Mouse (Mus musculus) hindbrain, embryonic 10.5 days (tissue): ENCODE results near the gene Tspan18. TPM values are rescaled to one million over a fixed set of nuclear protein-coding genes. Genes with fewer than 3 reads are reported as not detected.

Experiments
- polyA plus RNA-seq: library from polyadenylated mRNA; unstranded; fragments of >200 nt; fragmentation: Nextera tagmentation; extraction: Ambion mirVana; gene quantifications from 2 replicates; pipeline ENCODE4 v1.2.1, GENCODE M21; 2016

Tspan18 gene
- polyA plus RNA-seq, 1 experiment from 2014 or later: 55.1 TPM

Other genes with a start within 250 kb of the Tspan18 start
- gene Trp53i11, start 147.0 kb downstream of the Tspan18 start, polyA plus RNA-seq: 202 and 281 TPM in 2 replicates
- 6.2 and 10.3 TPM in 2 replicates for gene Cd82, start 128.6 kb upstream of the Tspan18 start, polyA plus RNA-seq
- gene Gm10803, start 226.1 kb upstream of the Tspan18 start, polyA plus RNA-seq: not detected in 2 replicates